Mouse (Mus musculus): ENCODE results near the gene Hist1h1d. TPM values are rescaled to one million over a fixed set of nuclear protein-coding genes. Genes with fewer than 3 reads are reported as not detected.
A peak's percentile ranks its signal among the peaks of the same experiment; 100 is the strongest.

Hist1h1d gene
- polyA plus RNA-seq, 1 experiment from 2014 or later, result 0.07 TPM

- no peak for ATAC-seq (ENCODE audit: low read depth)
- Histone ChIP-seq H3K4me1 (ENCODE audit: control insufficient read depth, insufficient read depth, low read length) (peaks cover 4% of the 10 kb centered on the region; the same call in 1 of the 2 replicates), H3K9me3 (ENCODE audit: control insufficient read depth, low read length) (no peaks in the 10 kb centered on the region), H3K36me3 (ENCODE audit: control insufficient read depth, insufficient read depth, low read length) (no peaks in the 10 kb centered on the region), H3K27ac (ENCODE audit: low read depth, low read length) (no peak overlapping the region), H3K4me3 (ENCODE audit: low read depth, low read length) (peak overlapping the region; percentile 39), H3K9ac (replicated peaks; ENCODE audit: low read depth, low read length) (0 out of 2 replicates have a peak overlapping the region, but pooled peaks have one; percentile 16), H3K4me2 (ENCODE audit: low read depth, low read length) (peak overlapping the region; percentile 60), H3K27me3 (ENCODE audit: control insufficient read depth, insufficient read depth, low read length) (no peaks in the 10 kb centered on the region)
- WGBS, result 55% methylated on average over 15 of the region's 15 CpGs
Observed at GRCm38 (mm10) chr13:23515826-23516620, 37.0 kb upstream of the Hist1h1d start.

- no peaks in the 10 kb centered on the region for H3K9me3 ChIP-seq (ENCODE audit: control insufficient read depth, low read length)
- WGBS, result under 1% methylated on average over 19 of the region's 19 CpGs
- peak overlapping the region; percentile 63 for H3K4me2 ChIP-seq (ENCODE audit: low read depth, low read length)
- H3K27me3 ChIP-seq (ENCODE audit: control insufficient read depth, insufficient read depth, low read length), result no peaks in the 10 kb centered on the region
- peak overlapping the region; percentile 39 for H3K4me3 ChIP-seq (ENCODE audit: low read depth, low read length)
- ATAC-seq (ENCODE audit: low read depth), result peak; percentile 86
- H3K27ac ChIP-seq (ENCODE audit: low read depth, low read length), result no peak overlapping the region
- no peak overlapping the region for H3K9ac ChIP-seq (replicated peaks; ENCODE audit: low read depth, low read length)
- H3K36me3 ChIP-seq (ENCODE audit: control insufficient read depth, insufficient read depth, low read length), result no peaks in the 10 kb centered on the region
- peaks cover 4% of the 10 kb centered on the region; the same call in 1 of the 2 replicates for H3K4me1 ChIP-seq (ENCODE audit: control insufficient read depth, insufficient read depth, low read length)
Observed at GRCm38 (mm10) chr13:23516822-23517602, 36.0 kb upstream of the Hist1h1d start.

- Histone ChIP-seq H3K27ac (ENCODE audit: low read depth, low read length) (no peak overlapping the region), H3K4me1 (ENCODE audit: control insufficient read depth, insufficient read depth, low read length) (peaks cover 4% of the 10 kb centered on the region; the same call in 1 of the 2 replicates), H3K4me2 (ENCODE audit: low read depth, low read length) (peak overlapping the region; percentile 63), H3K27me3 (ENCODE audit: control insufficient read depth, insufficient read depth, low read length) (no peaks in the 10 kb centered on the region), H3K9me3 (ENCODE audit: control insufficient read depth, low read length) (no peaks in the 10 kb centered on the region), H3K9ac (replicated peaks; ENCODE audit: low read depth, low read length) (no peak overlapping the region), H3K36me3 (ENCODE audit: control insufficient read depth, insufficient read depth, low read length) (no peaks in the 10 kb centered on the region), H3K4me3 (ENCODE audit: low read depth, low read length) (peak overlapping the region; percentile 39)
- under 1% methylated on average over 27 of the region's 27 CpGs for WGBS
- peak; percentile 93 for ATAC-seq (ENCODE audit: low read depth)
Observed at GRCm38 (mm10) chr13:23517603-23518294, 35.3 kb upstream of the Hist1h1d start.

- Histone ChIP-seq H3K9ac (replicated peaks; ENCODE audit: low read depth, low read length) (no peak overlapping the region), H3K4me3 (ENCODE audit: low read depth, low read length) (peak overlapping the region; percentile 39), H3K4me2 (ENCODE audit: low read depth, low read length) (peak overlapping the region; percentile 63), H3K27me3 (ENCODE audit: control insufficient read depth, insufficient read depth, low read length) (no peaks in the 10 kb centered on the region), H3K36me3 (ENCODE audit: control insufficient read depth, insufficient read depth, low read length) (no peaks in the 10 kb centered on the region), H3K4me1 (ENCODE audit: control insufficient read depth, insufficient read depth, low read length) (peaks cover 4% of the 10 kb centered on the region; the same call in 1 of the 2 replicates), H3K9me3 (ENCODE audit: control insufficient read depth, low read length) (no peaks in the 10 kb centered on the region), H3K27ac (ENCODE audit: low read depth, low read length) (no peak overlapping the region)
- ATAC-seq (ENCODE audit: low read depth), result no peak
- under 1% methylated on average over 6 of the region's 6 CpGs for WGBS
Observed at GRCm38 (mm10) chr13:23518295-23518603, 34.8 kb upstream of the Hist1h1d start.

- Histone ChIP-seq H3K4me2 (ENCODE audit: low read depth, low read length) (peak overlapping the region; percentile 61), H3K4me1 (ENCODE audit: control insufficient read depth, insufficient read depth, low read length) (peaks cover 4% of the 10 kb centered on the region; the same call in 1 of the 2 replicates), H3K27me3 (ENCODE audit: control insufficient read depth, insufficient read depth, low read length) (no peaks in the 10 kb centered on the region), H3K36me3 (ENCODE audit: control insufficient read depth, insufficient read depth, low read length) (no peaks in the 10 kb centered on the region), H3K4me3 (ENCODE audit: low read depth, low read length) (peak overlapping the region; percentile 39), H3K27ac (ENCODE audit: low read depth, low read length) (no peak overlapping the region), H3K9me3 (ENCODE audit: control insufficient read depth, low read length) (no peaks in the 10 kb centered on the region), H3K9ac (replicated peaks; ENCODE audit: low read depth, low read length) (no peak overlapping the region)
- ATAC-seq (ENCODE audit: low read depth), result peak; percentile 47
- under 1% methylated on average over 6 of the region's 6 CpGs for WGBS
Observed at GRCm38 (mm10) chr13:23518885-23519284, 34.2 kb upstream of the Hist1h1d start.

- under 1% methylated on average over 10 of the region's 10 CpGs for WGBS
- Histone ChIP-seq H3K4me2 (ENCODE audit: low read depth, low read length) (peak overlapping the region; percentile 61), H3K4me1 (ENCODE audit: control insufficient read depth, insufficient read depth, low read length) (peaks cover 4% of the 10 kb centered on the region; the same call in 1 of the 2 replicates), H3K27me3 (ENCODE audit: control insufficient read depth, insufficient read depth, low read length) (no peaks in the 10 kb centered on the region), H3K4me3 (ENCODE audit: low read depth, low read length) (peak overlapping the region; percentile 39), H3K36me3 (ENCODE audit: control insufficient read depth, insufficient read depth, low read length) (no peaks in the 10 kb centered on the region), H3K9ac (replicated peaks; ENCODE audit: low read depth, low read length) (no peak overlapping the region), H3K9me3 (ENCODE audit: control insufficient read depth, low read length) (no peaks in the 10 kb centered on the region), H3K27ac (ENCODE audit: low read depth, low read length) (no peak overlapping the region)
- peak; percentile 47; the same call in 1 of the 2 replicates for ATAC-seq (ENCODE audit: low read depth)
Observed at GRCm38 (mm10) chr13:23519416-23519815, 33.6 kb upstream of the Hist1h1d start.

- 2% methylated on average over 14 of the region's 14 CpGs for WGBS
- no peak overlapping the region for H3K4me2 ChIP-seq (ENCODE audit: low read depth, low read length)
- no peak overlapping the region for H3K4me3 ChIP-seq (ENCODE audit: low read depth, low read length)
- no peaks in the 10 kb centered on the region for H3K27me3 ChIP-seq (ENCODE audit: control insufficient read depth, insufficient read depth, low read length)
- no peak for ATAC-seq (ENCODE audit: low read depth)
- no peak overlapping the region for H3K9ac ChIP-seq (replicated peaks; ENCODE audit: low read depth, low read length)
- H3K4me1 ChIP-seq (ENCODE audit: control insufficient read depth, insufficient read depth, low read length), result no peaks in the 10 kb centered on the region
- H3K36me3 ChIP-seq (ENCODE audit: control insufficient read depth, insufficient read depth, low read length), result no peaks in the 10 kb centered on the region
- H3K9me3 ChIP-seq (ENCODE audit: control insufficient read depth, low read length), result no peaks in the 10 kb centered on the region
- H3K27ac ChIP-seq (ENCODE audit: low read depth, low read length), result no peak overlapping the region
Observed at GRCm38 (mm10) chr13:23521703-23522102, 31.4 kb upstream of the Hist1h1d start.

- Histone ChIP-seq H3K4me1 (ENCODE audit: control insufficient read depth, insufficient read depth, low read length) (0 out of 2 replicates have a peak, but pooled peaks cover 4% of the 10 kb centered on the region), H3K4me3 (ENCODE audit: low read depth, low read length) (no peak overlapping the region), H3K9ac (replicated peaks; ENCODE audit: low read depth, low read length) (no peak overlapping the region), H3K36me3 (ENCODE audit: control insufficient read depth, insufficient read depth, low read length) (no peaks in the 10 kb centered on the region), H3K9me3 (ENCODE audit: control insufficient read depth, low read length) (no peaks in the 10 kb centered on the region), H3K27ac (ENCODE audit: low read depth, low read length) (no peak overlapping the region), H3K27me3 (ENCODE audit: control insufficient read depth, insufficient read depth, low read length) (no peaks in the 10 kb centered on the region), H3K4me2 (ENCODE audit: low read depth, low read length) (no peak overlapping the region)
- ATAC-seq (ENCODE audit: low read depth), result no peak
- 48% methylated on average over 5 of the region's 5 CpGs for WGBS
Observed at GRCm38 (mm10) chr13:23523976-23524375, 29.1 kb upstream of the Hist1h1d start.
